Mouse (Mus musculus) brain, embryonic 14.5 days (tissue): ENCODE measurements around the gene AL732309.1. TPM values are rescaled to one million over a fixed set of nuclear protein-coding genes. Genes with fewer than 3 reads are reported as not detected.
A peak's percentile ranks its signal among the peaks of the same experiment; 100 is the strongest.
"Not testable (repeated sequence)": the region's sequence is repeated elsewhere in the genome, so short reads cannot be mapped to it uniquely, and the experiment has no call there.

ENCODE experiments used
- DNase-seq: peaks from one replicate; pipeline ENCODE4 v3.0.0-alpha.2; 2011; ENCODE audit warnings: low read depth
- CTCF ChIP-seq: fragments of 200-500 bp; IDR thresholded peaks from 2 replicates; pipeline ENCODE4 v1.5.1; 2012; ENCODE audit warnings: inconsistent platforms, mild to moderate bottlenecking, moderate library complexity, borderline replicate concordance; ENCODE audit not compliant: insufficient read depth, insufficient read length; ENCODE audit errors: extremely low read depth
- POLR2A ChIP-seq: fragments of 200-500 bp; IDR thresholded peaks from 2 replicates; pipeline ENCODE4 v1.6.1; 2012; ENCODE audit warnings: mild to moderate bottlenecking, inconsistent platforms, borderline replicate concordance; ENCODE audit not compliant: poor library complexity, insufficient read depth, insufficient read length, severe bottlenecking; ENCODE audit errors: extremely low read depth
- polyA plus RNA-seq: library from polyadenylated mRNA; depleted of rRNA; stranded (reverse); fragments of >200 nt; gene quantifications from 2 replicates; pipeline ENCODE4 v1.2.3, GENCODE M21; 2012

AL732309.1 gene
- polyA plus RNA-seq, 1 experiment: 19.1 TPM

GRCm38 (mm10) chr2:25264851-25265250, 18.2 kb upstream of the AL732309.1 start:
- TF ChIP-seq POLR2A (no peak), CTCF (no peak)
- no peak for DNase-seq

- TF ChIP-seq POLR2A (no peak), CTCF (no peak)
- no peak for DNase-seq
Measured at GRCm38 (mm10) chr2:25264286-25264660, 17.6 kb upstream of the AL732309.1 start.

- no peak for TF ChIP-seq POLR2A
- no peak for TF ChIP-seq CTCF
- DNase-seq: no peak
Measured at GRCm38 (mm10) chr2:25263623-25264285, 17.1 kb upstream of the AL732309.1 start.

- no peak for TF ChIP-seq CTCF
- no peak for TF ChIP-seq POLR2A
- peak; percentile 58 for DNase-seq
Measured at GRCm38 (mm10) chr2:25262795-25263622, 16.3 kb upstream of the AL732309.1 start.

GRCm38 (mm10) chr2:25262291-25262767, 15.7 kb upstream of the AL732309.1 start, which contains the start of gene Tprn:
Tprn (plus strand) TSS chr2:25262618.
- TF ChIP-seq POLR2A: peak; percentile 62; the same call in 1 of the 2 replicates
- TF ChIP-seq CTCF: no peak
- peak; percentile 99 for DNase-seq

- TF ChIP-seq POLR2A (no peak), CTCF (no peak)
Measured at GRCm38 (mm10) chr2:25261870-25262269, 15.2 kb upstream of the AL732309.1 start.

GRCm38 (mm10) chr2:25258887-25259286, 12.2 kb upstream of the AL732309.1 start:
- DNase-seq: no peak
- peak; percentile 39; the same call in 1 of the 2 replicates for TF ChIP-seq CTCF
- TF ChIP-seq POLR2A: no peak

More at GRCm38 (mm10) chr2:25261870-25262269, 15.2 kb upstream of the AL732309.1 start:
- no peak for DNase-seq

- not testable (repeated sequence) for DNase-seq
Measured at GRCm38 (mm10) chr2:25257250-25257649, 10.6 kb upstream of the AL732309.1 start.

GRCm38 (mm10) chr2:25256443-25257109, 9.9 kb upstream of the AL732309.1 start:
- DNase-seq: not testable (repeated sequence)

- peak; percentile 96 for DNase-seq
Measured at GRCm38 (mm10) chr2:25255284-25255779, 8.7 kb upstream of the AL732309.1 start, which contains the start of gene Tmem203. Tmem203 (plus strand) TSS chr2:25255439.

GRCm38 (mm10) chr2:25252331-25252730, 5.7 kb upstream of the AL732309.1 start:
- TF ChIP-seq POLR2A: no peak
- peak; percentile 26; the same call in 1 of the 2 replicates for TF ChIP-seq CTCF
- DNase-seq: no peak

More at GRCm38 (mm10) chr2:25255284-25255779, 8.7 kb upstream of the AL732309.1 start, which contains the start of gene Tmem203:
- TF ChIP-seq POLR2A: peak; percentile 54; the same call in 1 of the 2 replicates
- no peak for TF ChIP-seq CTCF

GRCm38 (mm10) chr2:25244144-25244543, 2.5 kb downstream of the AL732309.1 start:
- TF ChIP-seq CTCF: no peak
- DNase-seq: no peak
